Mouse (Mus musculus) liver, adult 10 weeks (tissue): ENCODE measurements around the gene Paqr6. TPM values are rescaled to one million over a fixed set of nuclear protein-coding genes. Genes with fewer than 3 reads are reported as not detected.

Source experiments
- polyA plus RNA-seq: library from polyadenylated mRNA; stranded (reverse); fragments of 350-450 nt; fragmentation: Illumina TruSeq; extraction: RNeasy Lipid Tissue Mini Kit (QIAGEN cat#74804); gene quantifications from one replicate; pipeline ENCODE4 v1.2.3, GENCODE M21; 2014; ENCODE audit warnings: low read depth, low replicate concordance

Paqr6 gene
- polyA plus RNA-seq: not detected

DNA sequence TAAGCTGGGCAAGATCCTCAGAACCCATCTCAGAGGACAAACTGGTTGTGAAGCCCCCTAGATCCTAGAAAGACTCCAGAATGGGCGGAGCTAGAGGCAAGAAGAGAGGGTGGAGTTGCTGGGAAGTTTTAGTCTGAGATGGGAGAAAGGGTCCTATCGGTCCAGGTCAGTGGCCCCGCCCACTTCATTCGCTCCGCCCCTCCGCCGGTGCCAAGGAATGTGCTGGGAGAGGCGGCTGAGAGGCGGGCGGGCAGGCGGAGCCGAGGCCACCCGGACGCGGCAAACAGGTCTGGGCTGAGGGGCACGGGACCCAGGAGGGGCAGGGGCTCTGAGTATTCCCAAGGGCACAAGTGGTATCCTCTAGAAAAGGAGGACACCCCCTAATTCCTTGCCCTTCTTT, at the start of gene Paqr6:
Paqr6 (plus strand) TSS at position 248 of the 400 bp plus-strand sequence.

DNA sequence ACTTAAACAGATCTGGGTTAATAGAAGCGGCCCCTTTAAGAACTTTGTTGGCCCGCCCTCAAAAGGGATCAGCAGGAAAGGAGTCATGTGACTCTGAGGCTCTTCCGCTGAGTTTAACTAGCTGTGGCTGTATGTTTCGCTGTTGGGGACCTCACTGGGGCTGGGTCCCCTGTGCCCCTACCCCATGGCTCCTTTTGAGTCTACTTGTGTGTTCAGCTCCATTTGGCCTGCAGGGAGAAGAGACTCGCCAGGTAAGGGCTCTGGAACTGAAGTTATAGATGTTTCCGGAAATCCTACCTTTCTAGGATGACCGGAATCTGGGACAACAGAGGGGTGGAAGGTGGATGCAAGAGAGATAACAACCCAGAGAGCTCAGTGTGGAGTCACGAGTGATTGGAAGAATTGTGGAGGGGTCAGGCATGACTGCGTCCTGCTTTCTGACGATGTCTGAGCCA, 39.4 kb upstream of the Paqr6 start, which contains the start of gene Glmp:
Glmp (plus strand) TSS at position 73 of the 455 bp plus-strand sequence.

DNA sequence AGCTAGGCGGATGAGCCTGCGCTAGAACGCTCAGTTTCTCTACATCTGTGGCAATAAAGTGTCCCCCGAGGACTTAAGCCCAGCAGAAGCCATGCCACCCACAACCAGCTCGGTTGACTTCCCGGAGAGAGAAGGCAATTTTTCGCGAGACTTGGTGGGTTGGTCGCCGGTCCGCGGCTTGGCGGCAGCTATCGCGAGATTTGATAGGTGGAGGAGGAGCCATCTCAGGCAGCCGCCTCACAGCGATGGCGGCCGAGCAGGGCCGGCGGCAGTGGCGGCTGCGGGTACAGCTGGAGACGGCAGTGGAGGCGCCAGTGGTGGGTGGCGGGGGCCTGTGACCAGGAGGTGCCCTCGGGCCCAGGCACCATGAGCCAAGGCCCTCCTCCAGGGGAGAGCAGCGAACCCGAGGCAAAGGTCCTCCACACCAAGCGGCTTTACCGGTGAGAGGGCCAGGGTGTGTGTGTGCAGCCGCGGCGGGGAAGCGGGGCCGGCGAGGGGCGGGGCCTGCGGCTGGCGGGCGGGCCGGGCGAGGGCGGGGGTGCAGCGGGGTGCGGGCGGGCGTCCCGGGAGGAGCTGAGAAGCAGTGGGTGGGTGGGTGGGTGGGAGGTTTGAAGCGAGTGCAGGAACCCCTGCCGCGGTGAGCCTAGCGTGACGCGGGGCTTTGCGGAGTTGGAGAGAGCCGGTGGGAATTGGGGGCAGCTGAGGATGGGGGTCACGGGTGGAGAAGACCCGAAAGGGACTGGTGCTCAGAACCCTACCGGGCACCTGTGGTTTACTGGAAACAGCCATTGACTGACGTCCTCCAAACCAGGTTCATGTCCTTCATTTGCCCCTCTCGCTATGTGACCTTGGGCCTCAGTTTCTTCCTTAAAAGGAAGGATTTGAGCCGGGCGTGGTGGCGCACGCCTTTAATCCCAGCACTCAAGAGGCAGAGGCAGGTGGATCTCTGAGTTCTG, 28.0 kb upstream of the Paqr6 start, which contains the start of the genes Tmem79 and Smg5:
Tmem79 (minus strand) TSS at position 91 of the 956 bp plus-strand sequence.
Smg5 (plus strand) TSS at position 203 of the 956 bp plus-strand sequence.

DNA sequence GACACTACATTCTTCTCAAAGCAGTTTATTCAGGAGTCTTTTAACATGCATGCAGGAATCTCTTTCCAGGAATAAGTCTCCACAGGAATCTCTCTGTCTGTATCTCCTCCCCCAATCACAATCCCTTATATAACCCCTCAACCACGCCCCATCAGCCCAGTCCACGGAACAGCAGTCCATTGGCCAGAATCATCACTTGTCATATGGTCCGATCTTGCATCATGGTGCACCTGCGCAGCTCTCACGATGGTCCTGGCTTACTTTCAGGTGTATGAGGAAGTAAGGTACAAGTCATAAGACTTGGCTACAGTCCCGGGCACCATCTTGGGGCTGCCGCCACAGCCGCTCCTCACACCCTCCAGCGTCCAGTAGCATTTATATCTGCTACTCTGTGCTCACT, 8.3 kb downstream of the Paqr6 start, which contains the start of gene Bglap3:
Bglap3 (minus strand) TSS at position 101 of the 400 bp plus-strand sequence.

DNA sequence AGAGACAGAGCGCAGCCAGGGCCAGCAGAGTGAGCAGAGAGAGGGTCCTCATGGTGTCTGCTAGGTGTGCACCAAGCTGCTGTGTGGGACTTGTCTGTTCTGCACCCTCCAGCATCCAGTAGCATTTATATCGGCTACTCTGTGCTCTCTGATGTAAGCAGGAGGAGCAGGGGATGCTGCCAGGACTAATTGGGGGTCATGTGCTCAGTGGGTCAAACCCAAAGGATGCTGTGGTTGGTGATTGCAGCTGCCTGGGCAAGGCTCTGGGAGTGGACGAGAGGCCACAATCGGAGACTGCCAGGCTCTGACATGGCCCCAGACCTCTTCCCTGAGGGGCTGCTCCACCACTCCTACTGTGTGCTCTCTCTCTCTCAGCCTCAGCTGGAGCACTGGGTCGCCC, 14.2 kb downstream of the Paqr6 start, which contains the start of gene Bglap2:
Bglap2 (minus strand) TSS at position 101 of the 400 bp plus-strand sequence.

DNA sequence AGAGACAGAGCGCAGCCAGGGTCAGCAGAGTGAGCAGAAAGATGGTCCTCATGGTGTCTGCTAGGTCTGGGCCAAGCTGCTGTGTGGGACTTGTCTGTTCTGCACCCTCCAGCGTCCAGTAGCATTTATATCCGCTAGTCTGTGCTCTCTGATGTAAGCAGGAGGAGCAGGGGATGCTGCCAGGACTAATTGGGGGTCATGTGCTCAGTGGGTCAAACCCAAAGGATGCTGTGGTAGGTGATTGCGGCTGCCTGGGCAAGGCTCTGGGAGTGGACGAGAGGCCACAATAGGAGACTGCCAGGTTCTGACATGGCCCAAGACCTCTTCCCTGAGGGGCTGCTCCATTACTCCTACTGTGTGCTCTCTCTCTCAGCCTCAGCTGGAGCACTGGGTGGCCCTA, 20.0 kb downstream of the Paqr6 start, which contains the start of gene Bglap:
Bglap (minus strand) TSS at position 101 of the 400 bp plus-strand sequence.

DNA sequence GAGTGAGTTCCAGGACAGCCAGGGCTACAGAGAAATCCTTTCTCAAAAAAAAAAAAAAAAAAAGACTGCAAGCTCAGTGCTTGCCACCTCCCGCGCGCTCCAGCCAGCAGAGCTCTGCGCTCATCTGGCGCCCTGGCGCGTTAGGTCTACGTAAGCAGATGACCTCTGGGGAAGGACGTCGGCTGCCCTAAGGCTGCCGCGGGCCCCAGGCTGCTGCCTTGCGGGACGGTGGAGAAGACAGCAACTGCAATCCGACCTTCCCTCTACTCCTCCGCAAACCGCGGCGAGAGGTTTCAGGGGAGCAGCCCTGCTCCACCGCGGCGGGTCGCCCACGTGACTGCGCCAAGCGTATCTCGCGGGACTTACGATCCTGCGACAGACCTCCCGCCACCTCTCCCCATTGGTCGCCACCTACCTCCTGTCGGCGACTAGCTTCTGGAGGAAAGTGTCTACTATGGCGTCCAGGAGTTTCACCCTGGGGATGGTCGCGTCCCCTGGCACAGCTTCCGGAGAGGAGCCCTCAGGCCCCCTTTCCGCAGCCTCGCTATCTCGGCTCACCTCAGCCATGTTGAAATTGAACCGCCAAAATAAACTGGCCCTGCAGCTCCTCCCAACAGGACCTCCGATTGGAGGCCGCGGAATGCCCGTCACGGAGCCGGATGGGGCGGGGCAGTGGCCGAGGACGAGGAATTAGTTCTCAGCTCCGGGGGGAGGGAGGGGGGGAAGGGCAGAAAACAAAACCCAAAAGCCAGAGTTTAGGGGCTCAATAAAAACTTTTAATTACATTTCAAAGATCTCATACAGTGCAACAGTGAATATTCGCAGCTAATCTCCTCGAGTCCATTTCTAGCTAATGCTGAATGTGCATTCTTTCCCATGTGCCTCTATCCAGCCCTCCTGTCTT, 45.6 kb downstream of the Paqr6 start, which contains the start of gene Pmf1:
Pmf1 (minus strand) TSS at position 591 of the 904 bp plus-strand sequence.

Other genes with a start within 250 kb of the Paqr6 start
- 3.8 TPM for gene Mef2d, start 222.2 kb upstream of the Paqr6 start, polyA plus RNA-seq
- 0.24 TPM for gene Rhbg, start 109.9 kb upstream of the Paqr6 start, polyA plus RNA-seq
- 0.93 TPM for gene Gm38392, start 77.4 kb upstream of the Paqr6 start, polyA plus RNA-seq
- gene Tsacc, start 67.6 kb upstream of the Paqr6 start, polyA plus RNA-seq: 4.3 TPM
- gene Cct3, start 67.5 kb upstream of the Paqr6 start, polyA plus RNA-seq: 65.1 TPM
- gene Glmp, start 39.6 kb upstream of the Paqr6 start, polyA plus RNA-seq: 8.8 TPM
- 0.21 TPM for gene Tmem79, start 28.4 kb upstream of the Paqr6 start, polyA plus RNA-seq
- gene Smg5, start 28.3 kb upstream of the Paqr6 start, polyA plus RNA-seq: 6.5 TPM
- 0.74 TPM for gene Bglap3, start 8.2 kb downstream of the Paqr6 start, polyA plus RNA-seq
- gene Bglap2, start 14.1 kb downstream of the Paqr6 start, polyA plus RNA-seq: not detected
- gene Bglap, start 19.9 kb downstream of the Paqr6 start, polyA plus RNA-seq: not detected
- gene Pmf1, start 45.7 kb downstream of the Paqr6 start, polyA plus RNA-seq: 5.1 TPM
- gene Slc25a44, start 60.6 kb downstream of the Paqr6 start, polyA plus RNA-seq: 17.7 TPM
- gene Sema4a, start 96.6 kb downstream of the Paqr6 start, polyA plus RNA-seq: 46.1 TPM
- gene Lmna, start 145.4 kb downstream of the Paqr6 start, polyA plus RNA-seq: 2.5 TPM
- 0.05 TPM for gene Mex3a, start 167.8 kb downstream of the Paqr6 start, polyA plus RNA-seq
- gene Rab25, start 183.7 kb downstream of the Paqr6 start, polyA plus RNA-seq: not detected
- 10.5 TPM for gene Lamtor2, start 188.5 kb downstream of the Paqr6 start, polyA plus RNA-seq
- gene Ubqln4, start 189.2 kb downstream of the Paqr6 start, polyA plus RNA-seq: 12.4 TPM
- gene Ssr2, start 211.3 kb downstream of the Paqr6 start, polyA plus RNA-seq: 37.9 TPM
- 1.5 TPM for gene Arhgef2, start 241.4 kb downstream of the Paqr6 start, polyA plus RNA-seq